ENCODE assay signal across 10 mouse cellular contexts in the genomic region with DNA sequence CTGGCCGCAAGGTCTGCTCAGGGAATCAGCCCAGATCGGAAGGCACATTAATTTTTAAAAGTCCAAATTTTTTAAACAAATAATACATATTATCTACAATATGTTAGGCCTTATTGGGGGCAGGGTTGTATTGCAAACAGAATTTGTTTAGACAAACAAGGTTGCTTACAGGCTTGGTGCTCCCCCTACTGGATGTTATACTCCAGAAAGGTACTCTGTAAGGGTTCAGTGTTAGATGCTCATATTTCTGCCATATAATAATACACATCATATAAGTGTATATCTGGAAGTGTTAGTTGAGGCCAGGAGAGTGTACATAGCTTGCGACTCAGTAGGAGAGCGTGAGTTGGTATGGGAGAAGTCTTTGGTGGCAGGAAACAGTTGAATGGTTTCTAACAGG. TPM values are rescaled to one million over a fixed set of nuclear protein-coding genes. Genes with fewer than 3 reads are reported as not detected.
DNase-seq lines count a peak whose midpoint lies in the region; ATAC-seq and TF ChIP-seq lines count a peak whose summit lies in the region.
"Had no signal": no experiment of that assay in that cellular context is flagged by ENCODE, and none has a peak within 500 bp of the region (broad histone marks: within the 10 kb centered on the region; RNA-seq: fewer than 3 reads in every experiment).

No protein-coding gene starts in this region.

- peak; percentile 13 to 24 for DNase-seq in cerebellum, postnatal 10 days
- no peak for DNase-seq in cerebellum, postnatal 4 days (ENCODE audit: low spot score in 2 of 2)
- no peak for DNase-seq in left cerebral cortex, adult 2 months (ENCODE audit: extremely low spot score in 1 of 2, low spot score in 2 of 2)
- no peak for DNase-seq in left cerebral cortex, adult 18-20 months (ENCODE audit: low spot score in 2 of 2)
- DNase-seq in G1E (ENCODE audit: low spot score): peak; percentile 3
- DNase-seq in urinary bladder, postnatal 36 days (ENCODE audit: low spot score in 2 of 2): no peak
- DNase-seq in right cerebral cortex, postnatal 25 days: no peak
- DNase-seq: right cerebral cortex, postnatal 14 days had no signal

- intact Hi-C loops in left cerebral cortex, adult 2 months (cut with DNase I): no loop called here

- TF ChIP-seq CTCF in left cerebral cortex, adult 2 months (IDR thresholded peaks at IDR 0.05): peak; percentile 49
- 0 out of 2 replicates have a peak, but pooled peaks have one; percentile 9 for TF ChIP-seq CTCF in G1E (IDR thresholded peaks at IDR 0.05; ENCODE audit: low read depth, low read length)

- no peak overlapping the region for H3K27ac ChIP-seq in left cerebral cortex, adult 2 months
- H3K27ac ChIP-seq: midbrain, embryonic 15.5 days had no signal

- ATAC-seq in G1E (ENCODE audit: extremely low read depth, insufficient number of reproducible peaks, low FRiP score, poor library complexity, severe bottlenecking): peak; percentile 54; the same call in 1 of the 2 replicates
- ATAC-seq in megakaryocyte progenitor cell, adult 5-6 weeks (replicated peaks; ENCODE audit: poor library complexity): peak; percentile 85
- ATAC-seq: midbrain, embryonic 15.5 days had no signal

- H3K4me3 ChIP-seq in left cerebral cortex, adult 2 months: no peak overlapping the region
- H3K4me3 ChIP-seq in G1E (ENCODE audit: low read depth, low read length): no peak overlapping the region
- H3K4me3 ChIP-seq: midbrain, embryonic 15.5 days had no signal

- H3K9me3 ChIP-seq in G1E (replicated peaks): no peaks in the 10 kb centered on the region
- H3K9me3 ChIP-seq: midbrain, embryonic 15.5 days had no signal

- no peaks in the 10 kb centered on the region for H3K27me3 ChIP-seq in G1E (ENCODE audit: insufficient read depth, low read length)
- H3K27me3 ChIP-seq: midbrain, embryonic 15.5 days had no signal

- H3K4me1 ChIP-seq in G1E (ENCODE audit: insufficient read depth, low read depth, low read length): no peaks in the 10 kb centered on the region
- H3K4me1 ChIP-seq: midbrain, embryonic 15.5 days had no signal

- H3K36me3 ChIP-seq in G1E (replicated peaks): peaks cover 46% of the 10 kb centered on the region

RNA-seq across cellular contexts. Expression of a gene that starts 7.7 kb away (rescaled TPM):
- total RNA-seq in left cerebral cortex, adult 2 months (2021): 10 to 100 TPM; 24.6 TPM
- total RNA-seq in left cerebral cortex, adult 18-20 months (2021): 10 to 100 TPM; 21.5 to 22.8 TPM
- total RNA-seq in G1E (2014; fragmentation: Nextera tagmentation): 45.3 and 49.5 TPM in 2 replicates
- 30.8 and 33.8 TPM in 2 replicates for total RNA-seq in G1E (2017)
- 6.4 and 6.7 TPM in 2 replicates for polyA plus RNA-seq in G1E (2012)
- 5.9 and 7.1 TPM in 2 replicates for total RNA-seq in megakaryocyte progenitor cell, adult 5-6 weeks (2015)
- total RNA-seq in megakaryocyte progenitor cell, adult 5-6 weeks (2017): 6.2 and 12.7 TPM in 2 replicates

RNA-seq across cellular contexts. Expression of a gene that starts 36.5 kb away (rescaled TPM):
- 10 to 100 TPM; 32.0 to 38.9 TPM for total RNA-seq in left cerebral cortex, adult 2 months (2021)
- total RNA-seq in left cerebral cortex, adult 18-20 months (2021): 10 to 100 TPM; 30.0 to 34.6 TPM
- total RNA-seq in G1E (2014; fragmentation: Nextera tagmentation) (68.8 and 70.1 TPM in 2 replicates), G1E (2017) (26.1 and 28.9 TPM in 2 replicates)
- 4.8 and 6.4 TPM in 2 replicates for polyA plus RNA-seq in G1E (2012)
- 17.9 and 20.6 TPM in 2 replicates for total RNA-seq in megakaryocyte progenitor cell, adult 5-6 weeks (2015)
- 10.1 and 10.9 TPM in 2 replicates for total RNA-seq in megakaryocyte progenitor cell, adult 5-6 weeks (2017)

RNA-seq across cellular contexts. Expression of a gene that starts 36.7 kb away (rescaled TPM):
- 1 to 10 TPM; 8.3 to 8.9 TPM for total RNA-seq in left cerebral cortex, adult 2 months (2021)
- 10 to 100 TPM in 1 of 2 experiments, 1 to 10 TPM in 1; 8.6 to 10.6 TPM for total RNA-seq in left cerebral cortex, adult 18-20 months (2021)
- 65.3 and 67.5 TPM in 2 replicates for total RNA-seq in G1E (2014; fragmentation: Nextera tagmentation)
- 24.2 and 26.2 TPM in 2 replicates for total RNA-seq in G1E (2017)
- polyA plus RNA-seq in G1E (2012): 5.9 and 7.0 TPM in 2 replicates
- total RNA-seq in megakaryocyte progenitor cell, adult 5-6 weeks (2015): 38.7 and 41.8 TPM in 2 replicates
- 34.3 and 35.7 TPM in 2 replicates for total RNA-seq in megakaryocyte progenitor cell, adult 5-6 weeks (2017)

RNA-seq across cellular contexts. Expression of a gene that starts 53.0 kb away (rescaled TPM):
- 10 to 100 TPM in 1 of 2 experiments, 1 to 10 TPM in 1; 9.6 to 10.5 TPM for total RNA-seq in left cerebral cortex, adult 2 months (2021)
- total RNA-seq in left cerebral cortex, adult 18-20 months (2021): 10 to 100 TPM in 1 of 2 experiments, 1 to 10 TPM in 1; 8.0 to 10.9 TPM
- 65.6 and 102 TPM in 2 replicates for total RNA-seq in G1E (2014; fragmentation: Nextera tagmentation)
- total RNA-seq in G1E (2017): 125 and 159 TPM in 2 replicates
- 7.6 and 12.8 TPM in 2 replicates for polyA plus RNA-seq in G1E (2012)
- total RNA-seq in megakaryocyte progenitor cell, adult 5-6 weeks (2015): 104 and 105 TPM in 2 replicates
- total RNA-seq in megakaryocyte progenitor cell, adult 5-6 weeks (2017): 69.6 and 78.2 TPM in 2 replicates

Comparison
In these comparisons a context has a peak if more than half of its experiments do, and no peak if none do; other contexts are left out.
1. DNase-seq: peak in cerebellum, postnatal 10 days (2 of 2) and G1E (single experiment); none in cerebellum, postnatal 4 days (0 of 2), left cerebral cortex, adult 2 months (0 of 2), left cerebral cortex, adult 18-20 months (0 of 2), urinary bladder, postnatal 36 days (0 of 2) and right cerebral cortex, postnatal 25 days (single experiment).